Mouse (Mus musculus): ENCODE measurements around the gene Cacna2d4. TPM values are rescaled to one million over a fixed set of nuclear protein-coding genes. Genes with fewer than 3 reads are reported as not detected.
A peak's percentile ranks its signal among the peaks of the same experiment; 100 is the strongest.

The Cacna2d4 gene
- polyA plus RNA-seq, 1 experiment from 2014 or later, result 0.24 TPM

- Histone ChIP-seq H3K4me3 (ENCODE audit: low read depth, low read length) (no peak overlapping the region), H3K27me3 (replicated peaks; ENCODE audit: control insufficient read depth, insufficient read depth, low read length) (peaks cover 2% of the 10 kb centered on the region), H3K4me2 (ENCODE audit: low read depth, low read length) (no peak overlapping the region), H3K4me1 (ENCODE audit: control insufficient read depth, insufficient read depth, low read length) (no peaks in the 10 kb centered on the region), H3K9me3 (ENCODE audit: control insufficient read depth, low read length) (no peaks in the 10 kb centered on the region; the same call in 1 of the 2 replicates), H3K27ac (replicated peaks; ENCODE audit: low read depth, low read length) (no peak overlapping the region), H3K36me3 (ENCODE audit: control insufficient read depth, insufficient read depth, low read length) (no peaks in the 10 kb centered on the region), H3K9ac (ENCODE audit: low read depth, low read length) (no peak overlapping the region)
- no peak for ATAC-seq (ENCODE audit: low read depth)
- WGBS, result 77% methylated on average over 7 of the region's 7 CpGs
- no peak for DNase-seq (ENCODE audit: low spot score)
Measured at GRCm38 (mm10) chr6:119321752-119322151, 85.4 kb downstream of the Cacna2d4 start.

- H3K9me3 ChIP-seq (ENCODE audit: control insufficient read depth, low read length), result no peaks in the 10 kb centered on the region
- no peak overlapping the region for H3K4me2 ChIP-seq (ENCODE audit: low read depth, low read length)
- no peak overlapping the region for H3K27ac ChIP-seq (replicated peaks; ENCODE audit: low read depth, low read length)
- no peaks in the 10 kb centered on the region for H3K4me1 ChIP-seq (ENCODE audit: control insufficient read depth, insufficient read depth, low read length)
- 53% methylated on average over 10 of the region's 10 CpGs for WGBS
- DNase-seq (ENCODE audit: low spot score), result no peak
- no peak for ATAC-seq (ENCODE audit: low read depth)
- no peaks in the 10 kb centered on the region for H3K36me3 ChIP-seq (ENCODE audit: control insufficient read depth, insufficient read depth, low read length)
- peaks cover 31% of the 10 kb centered on the region for H3K27me3 ChIP-seq (replicated peaks; ENCODE audit: control insufficient read depth, insufficient read depth, low read length)
- no peak overlapping the region for H3K9ac ChIP-seq (ENCODE audit: low read depth, low read length)
- H3K4me3 ChIP-seq (ENCODE audit: low read depth, low read length), result no peak overlapping the region
Measured at GRCm38 (mm10) chr6:119324776-119325175, 88.5 kb downstream of the Cacna2d4 start.

- peaks cover 43% of the 10 kb centered on the region for H3K27me3 ChIP-seq (replicated peaks; ENCODE audit: control insufficient read depth, insufficient read depth, low read length)
- H3K9me3 ChIP-seq (ENCODE audit: control insufficient read depth, low read length), result no peaks in the 10 kb centered on the region
- H3K4me2 ChIP-seq (ENCODE audit: low read depth, low read length), result no peak overlapping the region
- DNase-seq (ENCODE audit: low spot score), result no peak
- ATAC-seq (ENCODE audit: low read depth), result no peak
- H3K4me1 ChIP-seq (ENCODE audit: control insufficient read depth, insufficient read depth, low read length), result peaks cover 3% of the 10 kb centered on the region; the same call in 1 of the 2 replicates
- 78% methylated on average over 6 of the region's 6 CpGs for WGBS
- no peak overlapping the region for H3K9ac ChIP-seq (ENCODE audit: low read depth, low read length)
- H3K4me3 ChIP-seq (ENCODE audit: low read depth, low read length), result no peak overlapping the region
- no peak overlapping the region for H3K27ac ChIP-seq (replicated peaks; ENCODE audit: low read depth, low read length)
- H3K36me3 ChIP-seq (ENCODE audit: control insufficient read depth, insufficient read depth, low read length), result no peaks in the 10 kb centered on the region
Measured at GRCm38 (mm10) chr6:119325978-119326377, 89.7 kb downstream of the Cacna2d4 start.

GRCm38 (mm10) chr6:119326541-119326940 lies 90.2 kb downstream of the Cacna2d4 start:
- peaks cover 49% of the 10 kb centered on the region for H3K27me3 ChIP-seq (replicated peaks; ENCODE audit: control insufficient read depth, insufficient read depth, low read length)
- 28% methylated on average over 7 of the region's 7 CpGs for WGBS
- H3K4me2 ChIP-seq (ENCODE audit: low read depth, low read length), result no peak overlapping the region
- DNase-seq (ENCODE audit: low spot score), result no peak
- peaks cover 3% of the 10 kb centered on the region; the same call in 1 of the 2 replicates for H3K4me1 ChIP-seq (ENCODE audit: control insufficient read depth, insufficient read depth, low read length)
- no peak overlapping the region for H3K27ac ChIP-seq (replicated peaks; ENCODE audit: low read depth, low read length)
- no peak overlapping the region for H3K4me3 ChIP-seq (ENCODE audit: low read depth, low read length)
- no peaks in the 10 kb centered on the region for H3K9me3 ChIP-seq (ENCODE audit: control insufficient read depth, low read length)
- no peaks in the 10 kb centered on the region for H3K36me3 ChIP-seq (ENCODE audit: control insufficient read depth, insufficient read depth, low read length)
- no peak for ATAC-seq (ENCODE audit: low read depth)
- no peak overlapping the region for H3K9ac ChIP-seq (ENCODE audit: low read depth, low read length)

DNA sequence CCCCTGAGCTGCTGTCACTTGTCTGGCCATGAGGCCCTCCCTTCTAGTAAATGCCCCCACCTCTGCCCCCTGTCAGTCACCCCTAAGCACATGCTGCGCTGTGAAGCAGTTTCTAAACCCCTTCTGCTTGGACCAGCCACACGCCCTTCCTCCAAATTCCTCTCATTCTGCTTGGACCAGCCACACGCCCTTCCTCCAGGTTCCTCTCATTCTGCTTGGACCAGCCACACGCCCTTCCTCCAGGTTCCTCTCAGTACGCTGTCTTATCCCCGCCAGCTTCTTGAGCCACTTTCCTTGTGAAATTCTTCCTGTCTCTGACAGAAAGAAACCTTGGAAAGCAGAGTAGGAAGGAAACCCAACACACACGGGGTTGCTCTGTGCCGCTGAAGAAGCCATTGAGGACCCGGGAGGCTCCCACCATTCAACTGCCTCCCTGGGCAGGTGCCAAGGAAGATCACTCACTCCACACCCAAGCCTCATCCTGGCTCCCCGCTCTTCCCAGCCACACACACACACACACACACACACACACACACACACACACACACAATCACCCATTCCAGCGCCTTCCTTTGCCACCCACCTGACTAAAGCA lies 92.3 kb downstream of the Cacna2d4 start:
- Histone ChIP-seq H3K4me2 (ENCODE audit: low read depth, low read length) (no peak overlapping the region), H3K9ac (ENCODE audit: low read depth, low read length) (no peak overlapping the region), H3K9me3 (ENCODE audit: control insufficient read depth, low read length) (no peaks in the 10 kb centered on the region), H3K27ac (replicated peaks; ENCODE audit: low read depth, low read length) (no peak overlapping the region), H3K27me3 (replicated peaks; ENCODE audit: control insufficient read depth, insufficient read depth, low read length) (peaks cover 55% of the 10 kb centered on the region), H3K4me3 (ENCODE audit: low read depth, low read length) (no peak overlapping the region), H3K4me1 (ENCODE audit: control insufficient read depth, insufficient read depth, low read length) (peaks cover 3% of the 10 kb centered on the region; the same call in 1 of the 2 replicates), H3K36me3 (ENCODE audit: control insufficient read depth, insufficient read depth, low read length) (no peaks in the 10 kb centered on the region)
- no peak for ATAC-seq (ENCODE audit: low read depth)
- DNase-seq (ENCODE audit: low spot score), result no peak
- WGBS, result 12% methylated on average over 10 of the region's 11 CpGs

GRCm38 (mm10) chr6:119329215-119329714 lies 92.9 kb downstream of the Cacna2d4 start:
- ATAC-seq (ENCODE audit: low read depth) (peak; percentile 57), DNase-seq (ENCODE audit: low spot score) (peak; percentile 72)
- peaks cover 55% of the 10 kb centered on the region for H3K27me3 ChIP-seq (replicated peaks; ENCODE audit: control insufficient read depth, insufficient read depth, low read length)
- H3K4me2 ChIP-seq (ENCODE audit: low read depth, low read length), result no peak overlapping the region
- 2% methylated on average over 8 of the region's 8 CpGs for WGBS
- H3K9ac ChIP-seq (ENCODE audit: low read depth, low read length), result no peak overlapping the region
- H3K4me3 ChIP-seq (ENCODE audit: low read depth, low read length), result no peak overlapping the region
- H3K27ac ChIP-seq (replicated peaks; ENCODE audit: low read depth, low read length), result no peak overlapping the region
- no peaks in the 10 kb centered on the region for H3K36me3 ChIP-seq (ENCODE audit: control insufficient read depth, insufficient read depth, low read length)
- H3K4me1 ChIP-seq (ENCODE audit: control insufficient read depth, insufficient read depth, low read length), result peaks cover 3% of the 10 kb centered on the region; the same call in 1 of the 2 replicates
- no peaks in the 10 kb centered on the region for H3K9me3 ChIP-seq (ENCODE audit: control insufficient read depth, low read length)

GRCm38 (mm10) chr6:119329936-119330335 lies 93.6 kb downstream of the Cacna2d4 start:
- 14% methylated on average over 6 of the region's 6 CpGs for WGBS
- Histone ChIP-seq H3K9me3 (ENCODE audit: control insufficient read depth, low read length) (no peaks in the 10 kb centered on the region), H3K4me3 (ENCODE audit: low read depth, low read length) (no peak overlapping the region), H3K4me1 (ENCODE audit: control insufficient read depth, insufficient read depth, low read length) (peaks cover 3% of the 10 kb centered on the region; the same call in 1 of the 2 replicates), H3K27me3 (replicated peaks; ENCODE audit: control insufficient read depth, insufficient read depth, low read length) (peaks cover 55% of the 10 kb centered on the region), H3K9ac (ENCODE audit: low read depth, low read length) (no peak overlapping the region), H3K27ac (replicated peaks; ENCODE audit: low read depth, low read length) (no peak overlapping the region), H3K36me3 (ENCODE audit: control insufficient read depth, insufficient read depth, low read length) (no peaks in the 10 kb centered on the region), H3K4me2 (ENCODE audit: low read depth, low read length) (peak overlapping the region; percentile 52; the same call in 1 of the 2 replicates)
- no peak for ATAC-seq (ENCODE audit: low read depth)
- no peak for DNase-seq (ENCODE audit: low spot score)

DNA sequence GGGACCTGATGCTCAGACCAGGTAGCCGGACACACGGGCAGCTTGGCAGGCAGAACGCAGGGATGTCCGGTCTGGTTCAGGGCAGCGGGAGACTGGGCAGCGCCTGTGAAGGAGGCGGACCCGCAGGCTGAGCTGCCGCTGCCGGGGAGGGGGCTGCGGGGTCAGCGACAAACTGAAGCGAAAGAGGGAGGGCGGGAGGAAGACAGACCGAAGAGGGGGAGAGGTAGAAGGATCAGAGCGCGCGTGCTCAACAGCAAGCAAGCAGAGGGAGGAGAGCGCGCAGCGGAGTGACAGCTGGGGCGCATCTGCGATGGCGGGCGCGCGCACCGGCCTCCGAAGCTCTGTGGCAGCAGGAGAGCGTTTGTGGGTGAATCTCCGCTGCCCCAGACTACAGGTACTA lies 94.2 kb downstream of the Cacna2d4 start, which contains the start of gene Lrtm2:
Gene Lrtm2, minus strand, starts transcription at position 261 of the 400 bp plus-strand sequence.
- no peaks in the 10 kb centered on the region for H3K9me3 ChIP-seq (ENCODE audit: control insufficient read depth, low read length)
- no peaks in the 10 kb centered on the region for H3K36me3 ChIP-seq (ENCODE audit: control insufficient read depth, insufficient read depth, low read length)
- peaks cover 55% of the 10 kb centered on the region for H3K27me3 ChIP-seq (replicated peaks; ENCODE audit: control insufficient read depth, insufficient read depth, low read length)
- peak within 1 kb of the TSS; percentile 52 for H3K4me2 ChIP-seq (ENCODE audit: low read depth, low read length)
- ATAC-seq (ENCODE audit: low read depth) (no peak), DNase-seq (ENCODE audit: low spot score) (peak; percentile 56)
- WGBS, result 0% methylated on average over 23 of the region's 31 CpGs
- peaks cover 3% of the 10 kb centered on the region; the same call in 1 of the 2 replicates for H3K4me1 ChIP-seq (ENCODE audit: control insufficient read depth, insufficient read depth, low read length)
- H3K9ac ChIP-seq (ENCODE audit: low read depth, low read length), result peak within 1 kb of the TSS; percentile 14; the same call in 1 of the 2 replicates
- H3K4me3 ChIP-seq (ENCODE audit: low read depth, low read length), result peak within 1 kb of the TSS; percentile 37
- H3K27ac ChIP-seq (replicated peaks; ENCODE audit: low read depth, low read length), result no peak within 1 kb of the TSS

DNA sequence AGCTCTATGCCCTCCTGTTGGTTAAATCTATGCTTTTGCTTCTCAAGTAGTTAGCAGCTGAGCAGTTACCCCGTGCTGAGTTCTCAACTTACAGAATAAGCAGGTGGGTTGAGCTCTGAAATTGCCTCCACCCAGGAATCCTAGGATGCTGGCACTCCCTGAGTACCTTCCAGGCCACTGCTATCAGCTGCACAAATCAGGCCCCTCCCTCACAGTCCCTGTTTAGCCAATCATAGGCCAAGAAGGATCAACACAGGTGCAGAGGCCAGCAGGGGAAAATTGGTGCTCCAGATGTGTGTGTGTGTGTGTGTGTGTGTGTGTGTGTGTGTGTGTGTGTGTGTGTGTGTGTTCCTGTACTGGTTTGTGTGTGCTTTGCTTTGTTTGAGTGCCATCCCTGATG lies 95.8 kb downstream of the Cacna2d4 start:
- Histone ChIP-seq H3K9me3 (ENCODE audit: control insufficient read depth, low read length) (no peaks in the 10 kb centered on the region), H3K4me3 (ENCODE audit: low read depth, low read length) (no peak overlapping the region), H3K36me3 (ENCODE audit: control insufficient read depth, insufficient read depth, low read length) (no peaks in the 10 kb centered on the region), H3K9ac (ENCODE audit: low read depth, low read length) (no peak overlapping the region), H3K4me2 (ENCODE audit: low read depth, low read length) (no peak overlapping the region), H3K27me3 (replicated peaks; ENCODE audit: control insufficient read depth, insufficient read depth, low read length) (peaks cover 50% of the 10 kb centered on the region), H3K4me1 (ENCODE audit: control insufficient read depth, insufficient read depth, low read length) (peaks cover 3% of the 10 kb centered on the region; the same call in 1 of the 2 replicates), H3K27ac (replicated peaks; ENCODE audit: low read depth, low read length) (no peak overlapping the region)
- peak; percentile 56; the same call in 1 of the 2 replicates for ATAC-seq (ENCODE audit: low read depth)
- DNase-seq (ENCODE audit: low spot score), result peak; percentile 17
- WGBS, result 8% methylated on average over 1 of the region's 1 CpGs

All from embryonic facial prominence, embryonic 14.5 days (tissue).